Mouse (Mus musculus) hindbrain, embryonic 12.5 days (tissue): ENCODE measurements around the gene Prss8. TPM values are rescaled to one million over a fixed set of nuclear protein-coding genes. Genes with fewer than 3 reads are reported as not detected.

Experiments
- ATAC-seq: fragments of 200-750 bp; cut with Nextera tagmentation; 2 replicates; pipeline ENCODE4 v1.8.0; 2017; ENCODE audit warnings: moderate TSS enrichment; ENCODE audit not compliant: low FRiP score
- H3K27ac ChIP-seq: fragments of 300-500 bp; sonication (generic); 2 replicates; pipeline ENCODE4 v1.5.1; 2016; ENCODE audit warnings: mild to moderate bottlenecking
- H3K27me3 ChIP-seq: fragments of 300-500 bp; sonication (generic); 2 replicates; pipeline ENCODE4 v1.6.1; 2016; ENCODE audit warnings: mild to moderate bottlenecking
- H3K36me3 ChIP-seq: fragments of 300-500 bp; sonication (generic); 2 replicates; pipeline ENCODE4 v1.6.1; 2016; ENCODE audit warnings: mild to moderate bottlenecking
- H3K4me1 ChIP-seq: fragments of 300-500 bp; sonication (generic); 2 replicates; pipeline ENCODE4 v1.6.1; 2016
- H3K4me2 ChIP-seq: fragments of 300-500 bp; sonication (generic); replicated peaks from 2 replicates; pipeline ENCODE4 v1.6.1; 2016; ENCODE audit warnings: mild to moderate bottlenecking
- H3K4me3 ChIP-seq: fragments of 300-500 bp; sonication (generic); 2 replicates; pipeline ENCODE4 v1.5.1; 2016; ENCODE audit warnings: mild to moderate bottlenecking
- H3K9ac ChIP-seq: fragments of 300-500 bp; sonication (generic); 2 replicates; pipeline ENCODE4 v1.6.1; 2016; ENCODE audit warnings: mild to moderate bottlenecking, moderate library complexity
- H3K9me3 ChIP-seq: fragments of 300-500 bp; sonication (generic); replicated peaks from 2 replicates; pipeline ENCODE4 v1.6.1; 2016; ENCODE audit warnings: mild to moderate bottlenecking
- WGBS: fragments of 180-500 bp; shearing (Covaris S2); methylation state at CpG from one replicate; pipeline ENCODE4 v1.1.7; 2016; 5-methylcytosine and 5-hydroxymethylcytosine counted together
- polyA plus RNA-seq: library from polyadenylated mRNA; unstranded; fragments of >200 nt; fragmentation: Nextera tagmentation; extraction: Ambion mirVana; gene quantifications from 2 replicates; pipeline ENCODE4 v1.2.1, GENCODE M21; 2016

Prss8 gene
- polyA plus RNA-seq, 1 experiment from 2014 or later, result 7.3 TPM

- Histone ChIP-seq H3K9me3 (no peaks in the 10 kb centered on the region), H3K9ac (peak overlapping the region; percentile 81), H3K36me3 (no peaks in the 10 kb centered on the region), H3K4me3 (peak overlapping the region; percentile 73), H3K27ac (peak overlapping the region; percentile 72; the same call in 1 of the 2 replicates), H3K4me2 (peak overlapping the region; percentile 87), H3K4me1 (peaks cover 27% of the 10 kb centered on the region), H3K27me3 (peaks cover 4% of the 10 kb centered on the region)
- WGBS, result 60% methylated on average over 18 of the region's 18 CpGs
- ATAC-seq, result peak; percentile 7; the same call in 1 of the 2 replicates
Observed at GRCm38 (mm10) chr7:127936216-127936884, 6.4 kb upstream of the Prss8 start.

- Histone ChIP-seq H3K4me1 (peaks cover 29% of the 10 kb centered on the region), H3K27ac (peak overlapping the region; percentile 72), H3K9ac (peak overlapping the region; percentile 81), H3K27me3 (peaks cover 4% of the 10 kb centered on the region), H3K4me2 (peak overlapping the region; percentile 87), H3K4me3 (peak overlapping the region; percentile 73), H3K36me3 (no peaks in the 10 kb centered on the region), H3K9me3 (no peaks in the 10 kb centered on the region)
- ATAC-seq, result peak; percentile 62; the same call in 1 of the 2 replicates
- under 1% methylated on average over 37 of the region's 38 CpGs for WGBS
Observed at GRCm38 (mm10) chr7:127935748-127936159, 5.8 kb upstream of the Prss8 start.

GRCm38 (mm10) chr7:127935028-127935722, 5.3 kb upstream of the Prss8 start:
- H3K27me3 ChIP-seq, result peaks cover 10% of the 10 kb centered on the region
- H3K27ac ChIP-seq, result peak overlapping the region; percentile 72
- peaks cover 29% of the 10 kb centered on the region for H3K4me1 ChIP-seq
- WGBS, result 7% methylated on average over 28 of the region's 32 CpGs
- no peaks in the 10 kb centered on the region for H3K36me3 ChIP-seq
- ATAC-seq, result peak; percentile 93
- peak overlapping the region; percentile 73 for H3K4me3 ChIP-seq
- H3K9me3 ChIP-seq, result no peaks in the 10 kb centered on the region
- peak overlapping the region; percentile 87 for H3K4me2 ChIP-seq
- peak overlapping the region; percentile 81 for H3K9ac ChIP-seq

- no peak overlapping the region for H3K4me3 ChIP-seq
- H3K36me3 ChIP-seq, result no peaks in the 10 kb centered on the region
- ATAC-seq, result no peak
- no peak overlapping the region for H3K27ac ChIP-seq
- H3K4me1 ChIP-seq, result peaks cover 33% of the 10 kb centered on the region
- WGBS, result 89% methylated on average over 5 of the region's 5 CpGs
- H3K27me3 ChIP-seq, result peaks cover 21% of the 10 kb centered on the region
- no peaks in the 10 kb centered on the region for H3K9me3 ChIP-seq
- no peak overlapping the region for H3K4me2 ChIP-seq
- peak overlapping the region; percentile 43; the same call in 1 of the 2 replicates for H3K9ac ChIP-seq
Observed at GRCm38 (mm10) chr7:127934075-127934474, 4.2 kb upstream of the Prss8 start.

- no peak overlapping the region for H3K4me2 ChIP-seq
- no peaks in the 10 kb centered on the region for H3K36me3 ChIP-seq
- H3K27me3 ChIP-seq, result peaks cover 37% of the 10 kb centered on the region
- H3K4me1 ChIP-seq, result peaks cover 33% of the 10 kb centered on the region
- H3K9ac ChIP-seq, result no peak overlapping the region
- H3K9me3 ChIP-seq, result no peaks in the 10 kb centered on the region
- WGBS, result 18% methylated on average over 13 of the region's 13 CpGs
- no peak overlapping the region for H3K27ac ChIP-seq
- no peak overlapping the region for H3K4me3 ChIP-seq
- ATAC-seq, result no peak
Observed at GRCm38 (mm10) chr7:127932273-127933031, 2.5 kb upstream of the Prss8 start.

- WGBS, result 35% methylated on average over 13 of the region's 13 CpGs
Observed at GRCm38 (mm10) chr7:127931351-127932135, 1.6 kb upstream of the Prss8 start.

GRCm38 (mm10) chr7:127930636-127931035, 732 bp upstream of the Prss8 start:
- H3K4me1 ChIP-seq, result peaks cover 24% of the 10 kb centered on the region
- WGBS, result 77% methylated on average over 5 of the region's 5 CpGs
- peaks cover 35% of the 10 kb centered on the region for H3K27me3 ChIP-seq
- no peak overlapping the region for H3K4me3 ChIP-seq
- peaks cover 10% of the 10 kb centered on the region for H3K36me3 ChIP-seq
- no peak overlapping the region for H3K9ac ChIP-seq
- H3K9me3 ChIP-seq, result no peaks in the 10 kb centered on the region
- H3K27ac ChIP-seq, result no peak overlapping the region
- no peak for ATAC-seq
- no peak overlapping the region for H3K4me2 ChIP-seq

More at GRCm38 (mm10) chr7:127931351-127932135, 1.6 kb upstream of the Prss8 start:
- H3K4me1 ChIP-seq, result peaks cover 32% of the 10 kb centered on the region
- 0 out of 2 replicates have a peak overlapping the region, but pooled peaks have one; percentile 18 for H3K9ac ChIP-seq
- no peak overlapping the region for H3K4me3 ChIP-seq
- no peak overlapping the region for H3K4me2 ChIP-seq
- H3K9me3 ChIP-seq, result no peaks in the 10 kb centered on the region
- H3K27me3 ChIP-seq, result peaks cover 38% of the 10 kb centered on the region
- no peak overlapping the region for H3K27ac ChIP-seq
- 0 out of 2 replicates have a peak, but pooled peaks cover 1% of the 10 kb centered on the region for H3K36me3 ChIP-seq
- no peak for ATAC-seq

GRCm38 (mm10) chr7:127928596-127928995, 1.3 kb downstream of the Prss8 start:
- WGBS, result 47% methylated on average over 5 of the region's 5 CpGs
- no peak for ATAC-seq
- H3K36me3 ChIP-seq, result peaks cover 31% of the 10 kb centered on the region
- H3K4me1 ChIP-seq, result 0 out of 2 replicates have a peak, but pooled peaks cover 13% of the 10 kb centered on the region
- H3K4me3 ChIP-seq, result no peak overlapping the region
- no peak overlapping the region for H3K27ac ChIP-seq
- no peak overlapping the region for H3K4me2 ChIP-seq
- H3K27me3 ChIP-seq, result peaks cover 35% of the 10 kb centered on the region
- no peak overlapping the region for H3K9ac ChIP-seq
- no peaks in the 10 kb centered on the region for H3K9me3 ChIP-seq

GRCm38 (mm10) chr7:127927726-127928125, 2.2 kb downstream of the Prss8 start:
- ATAC-seq, result no peak

GRCm38 (mm10) chr7:127926846-127927245, 3.1 kb downstream of the Prss8 start:
- Histone ChIP-seq H3K27ac (no peak overlapping the region), H3K9me3 (no peaks in the 10 kb centered on the region), H3K4me3 (no peak overlapping the region), H3K27me3 (peaks cover 35% of the 10 kb centered on the region), H3K4me1 (0 out of 2 replicates have a peak, but pooled peaks cover 8% of the 10 kb centered on the region), H3K9ac (no peak overlapping the region), H3K4me2 (no peak overlapping the region), H3K36me3 (peaks cover 44% of the 10 kb centered on the region)
- ATAC-seq, result no peak
- 86% methylated on average over 11 of the region's 11 CpGs for WGBS

More at GRCm38 (mm10) chr7:127927726-127928125, 2.2 kb downstream of the Prss8 start:
- H3K9ac ChIP-seq, result no peak overlapping the region
- WGBS, result 85% methylated on average over 11 of the region's 11 CpGs
- H3K9me3 ChIP-seq, result no peaks in the 10 kb centered on the region
- no peak overlapping the region for H3K4me3 ChIP-seq
- H3K27me3 ChIP-seq, result peaks cover 35% of the 10 kb centered on the region
- H3K36me3 ChIP-seq, result peaks cover 35% of the 10 kb centered on the region
- H3K4me1 ChIP-seq, result 0 out of 2 replicates have a peak, but pooled peaks cover 11% of the 10 kb centered on the region
- H3K4me2 ChIP-seq, result no peak overlapping the region
- H3K27ac ChIP-seq, result no peak overlapping the region

GRCm38 (mm10) chr7:127926066-127926465, 3.8 kb downstream of the Prss8 start:
- no peak overlapping the region for H3K4me2 ChIP-seq
- 0 out of 2 replicates have a peak, but pooled peaks cover 4% of the 10 kb centered on the region for H3K4me1 ChIP-seq
- H3K4me3 ChIP-seq, result no peak overlapping the region
- peaks cover 46% of the 10 kb centered on the region for H3K36me3 ChIP-seq
- ATAC-seq, result no peak
- no peak overlapping the region for H3K27ac ChIP-seq
- no peak overlapping the region for H3K9ac ChIP-seq
- 89% methylated on average over 8 of the region's 8 CpGs for WGBS
- no peaks in the 10 kb centered on the region for H3K9me3 ChIP-seq
- peaks cover 35% of the 10 kb centered on the region for H3K27me3 ChIP-seq
